16 mouse cellular contexts compared by ENCODE assay signal in genomic region chr6:87576648-87577330, GRCm38 (mm10). TPM values are rescaled to one million over a fixed set of nuclear protein-coding genes. Genes with fewer than 3 reads are reported as not detected.
DNase-seq lines count a peak whose midpoint lies in the region; ATAC-seq and TF ChIP-seq lines count a peak whose summit lies in the region.
"Had no signal": no experiment of that assay in that cellular context is flagged by ENCODE, and none has a peak within 500 bp of the region (broad histone marks: within the 10 kb centered on the region; RNA-seq: fewer than 3 reads in every experiment).

No protein-coding gene starts in this region.

- intact Hi-C loops in gastrocnemius, postnatal 14 days (cut with DNase I; ENCODE audit: low total_unique reads) = no loop called here

- H3K27ac ChIP-seq in intestine, embryonic 14.5 days (ENCODE audit: low read depth) = peak overlapping the region; percentile 29; the same call in 1 of the 2 replicates
- H3K27ac ChIP-seq in intestine, postnatal 0 days (ENCODE audit: low read depth, low read length) = no peak overlapping the region
- H3K27ac ChIP-seq in lung, embryonic 15.5 days = peak overlapping the region; percentile 71
- 0 out of 2 replicates have a peak overlapping the region, but pooled peaks have one; percentile 48 for H3K27ac ChIP-seq in intestine, embryonic 15.5 days
- H3K27ac ChIP-seq: hindbrain, embryonic 14.5 days; layer of hippocampus, adult 2 months; liver, embryonic 14.5 days; macrophage had no signal

- H3K36me3 ChIP-seq in intestine, embryonic 14.5 days (ENCODE audit: control insufficient read depth, insufficient read depth, low read length) = no peaks in the 10 kb centered on the region
- H3K36me3 ChIP-seq in intestine, postnatal 0 days (ENCODE audit: control insufficient read depth, insufficient read depth) = no peaks in the 10 kb centered on the region
- H3K36me3 ChIP-seq in lung, embryonic 15.5 days = no peaks in the 10 kb centered on the region
- no peaks in the 10 kb centered on the region for H3K36me3 ChIP-seq in intestine, embryonic 15.5 days

- 0 out of 2 replicates have a peak, but pooled peaks have one; percentile 51 for ATAC-seq in intestine, embryonic 14.5 days (replicated peaks; ENCODE audit: low FRiP score, low TSS enrichment, low read depth)
- no peak for ATAC-seq in intestine, postnatal 0 days
- ATAC-seq in lung, embryonic 15.5 days (ENCODE audit: borderline replicate concordance, extremely low read depth, low FRiP score, low TSS enrichment) = 0 out of 2 replicates have a peak, but pooled peaks have one; percentile 55
- peak; percentile 76 for ATAC-seq in intestine, embryonic 15.5 days

- DNase-seq in intestine, embryonic 14.5 days (ENCODE audit: low spot score) = peak; percentile 63
- no peak for DNase-seq in lung, adult 18-20 months
- no peak for DNase-seq in cerebellum, adult 8-10 months
- no peak for DNase-seq in gastrocnemius, postnatal 14 days
- DNase-seq: cerebellum, postnatal 10 days; embryo, embryonic 11 days; kidney, adult 18-20 months; midbrain, embryonic 14.5 days; thymus, adult 18-20 months had no signal

- H3K9ac ChIP-seq in intestine, embryonic 14.5 days (ENCODE audit: low read length) = no peak overlapping the region
- no peak overlapping the region for H3K9ac ChIP-seq in intestine, postnatal 0 days (ENCODE audit: low read depth, low read length)
- H3K9ac ChIP-seq in lung, embryonic 15.5 days = no peak overlapping the region
- H3K9ac ChIP-seq in intestine, embryonic 15.5 days = no peak overlapping the region
- H3K9ac ChIP-seq: hindbrain, embryonic 14.5 days; liver, embryonic 14.5 days had no signal

- H3K4me2 ChIP-seq in intestine, embryonic 14.5 days (ENCODE audit: low read length) = no peak overlapping the region
- H3K4me2 ChIP-seq in intestine, postnatal 0 days (replicated peaks; ENCODE audit: low read depth) = no peak overlapping the region
- no peak overlapping the region for H3K4me2 ChIP-seq in lung, embryonic 15.5 days
- H3K4me2 ChIP-seq in intestine, embryonic 15.5 days (replicated peaks) = no peak overlapping the region
- H3K4me2 ChIP-seq: hindbrain, embryonic 14.5 days had no signal

- H3K27me3 ChIP-seq in intestine, embryonic 14.5 days (replicated peaks; ENCODE audit: control insufficient read depth, insufficient read depth, low read length) = no peaks in the 10 kb centered on the region
- no peaks in the 10 kb centered on the region for H3K27me3 ChIP-seq in intestine, postnatal 0 days (replicated peaks; ENCODE audit: control insufficient read depth, insufficient read depth, low read length)
- H3K27me3 ChIP-seq in lung, embryonic 15.5 days = no peaks in the 10 kb centered on the region
- no peaks in the 10 kb centered on the region for H3K27me3 ChIP-seq in intestine, embryonic 15.5 days (replicated peaks)

- TF ChIP-seq CTCF in intestine, postnatal 0 days (IDR thresholded peaks at IDR 0.05; ENCODE audit: low read depth) = no peak

- WGBS in intestine, embryonic 14.5 days = 45% methylated on average over 4 of the region's 4 CpGs
- 30% methylated on average over 4 of the region's 4 CpGs for WGBS in intestine, postnatal 0 days
- WGBS in lung, embryonic 15.5 days = 19% methylated on average over 4 of the region's 4 CpGs
- 33% methylated on average over 4 of the region's 4 CpGs for WGBS in intestine, embryonic 15.5 days

- H3K4me3 ChIP-seq in intestine, embryonic 14.5 days (ENCODE audit: low read depth, low read length) = no peak overlapping the region
- H3K4me3 ChIP-seq in intestine, postnatal 0 days (ENCODE audit: low read depth, low read length) = no peak overlapping the region
- no peak overlapping the region for H3K4me3 ChIP-seq in lung, embryonic 15.5 days
- no peak overlapping the region for H3K4me3 ChIP-seq in intestine, embryonic 15.5 days (replicated peaks)
- H3K4me3 ChIP-seq: layer of hippocampus, adult 2 months had no signal

- H3K4me1 ChIP-seq in intestine, embryonic 14.5 days (replicated peaks; ENCODE audit: control insufficient read depth, insufficient read depth, low read length) = 0 out of 2 replicates have a peak, but pooled peaks cover 4% of the 10 kb centered on the region
- H3K4me1 ChIP-seq in intestine, postnatal 0 days (replicated peaks; ENCODE audit: control insufficient read depth, insufficient read depth, low read length) = 0 out of 2 replicates have a peak, but pooled peaks cover 4% of the 10 kb centered on the region
- peaks cover 8% of the 10 kb centered on the region for H3K4me1 ChIP-seq in lung, embryonic 15.5 days
- peaks cover 7% of the 10 kb centered on the region for H3K4me1 ChIP-seq in intestine, embryonic 15.5 days (replicated peaks)

- H3K9me3 ChIP-seq in intestine, embryonic 14.5 days (ENCODE audit: control insufficient read depth, low read length) = no peaks in the 10 kb centered on the region
- no peaks in the 10 kb centered on the region for H3K9me3 ChIP-seq in intestine, postnatal 0 days (ENCODE audit: control insufficient read depth)
- H3K9me3 ChIP-seq in lung, embryonic 15.5 days = no peaks in the 10 kb centered on the region
- H3K9me3 ChIP-seq in intestine, embryonic 15.5 days = no peaks in the 10 kb centered on the region

RNA-seq across cellular contexts. Expression of gene Prokr1, which starts 13.8 kb away (rescaled TPM):
- 2.1 and 2.5 TPM in 2 replicates for polyA plus RNA-seq in intestine, embryonic 14.5 days (2014; fragmentation: Nextera tagmentation; extraction: Ambion mirVana)
- 0.63 and 1.0 TPM in 2 replicates for polyA plus RNA-seq in intestine, postnatal 0 days (2015; fragmentation: Nextera tagmentation; extraction: Ambion mirVana)
- polyA plus RNA-seq in lung, embryonic 15.5 days (2015; fragmentation: Nextera tagmentation; extraction: Ambion mirVana) = 2.5 and 2.6 TPM in 2 replicates
- 2.6 and 2.7 TPM in 2 replicates for polyA plus RNA-seq in intestine, embryonic 15.5 days (2015; fragmentation: Nextera tagmentation; extraction: Ambion mirVana)
- total RNA-seq in gastrocnemius, postnatal 14 days (2021) = 1 to 10 TPM; 2.2 to 3.6 TPM

RNA-seq across cellular contexts. Expression of gene Arhgap25, which starts 43.7 kb away (rescaled TPM):
- polyA plus RNA-seq in intestine, embryonic 14.5 days (2014; fragmentation: Nextera tagmentation; extraction: Ambion mirVana) = 2.7 and 3.0 TPM in 2 replicates
- polyA plus RNA-seq in intestine, postnatal 0 days (2015; fragmentation: Nextera tagmentation; extraction: Ambion mirVana) = 1.5 and 2.1 TPM in 2 replicates
- 8.3 and 8.7 TPM in 2 replicates for polyA plus RNA-seq in lung, embryonic 15.5 days (2015; fragmentation: Nextera tagmentation; extraction: Ambion mirVana)
- polyA plus RNA-seq in intestine, embryonic 15.5 days (2015; fragmentation: Nextera tagmentation; extraction: Ambion mirVana) = 3.4 TPM in 2 replicates
- total RNA-seq in gastrocnemius, postnatal 14 days (2021) = 1 to 10 TPM; 2.1 to 2.9 TPM
